Mouse (Mus musculus) liver, embryonic 13.5 days (tissue): ENCODE data around the gene Ccdc187. TPM values are rescaled to one million over a fixed set of nuclear protein-coding genes. Genes with fewer than 3 reads are reported as not detected.

Experiments used
- ATAC-seq: fragments of 200-750 bp; cut with Nextera tagmentation; 2 replicates; pipeline ENCODE4 v1.8.0; 2017; ENCODE audit warnings: low read depth, mild to moderate bottlenecking, moderate number of reproducible peaks, moderate library complexity
- DNase-seq: peaks from one replicate; pipeline ENCODE4 v3.0.0; 2022
- H3K27ac ChIP-seq: fragments of 300-500 bp; sonication (generic); 2 replicates; pipeline ENCODE4 v1.5.1; 2015; ENCODE audit warnings: moderate library complexity, mild to moderate bottlenecking, inconsistent platforms
- H3K27me3 ChIP-seq: fragments of 300-500 bp; sonication (generic); 2 replicates; pipeline ENCODE4 v1.6.1; 2015; ENCODE audit warnings: mild to moderate bottlenecking, inconsistent platforms
- H3K36me3 ChIP-seq: fragments of 300-500 bp; sonication (generic); 2 replicates; pipeline ENCODE4 v1.6.1; 2015; ENCODE audit warnings: mild to moderate bottlenecking, inconsistent platforms
- H3K4me1 ChIP-seq: fragments of 300-500 bp; sonication (generic); replicated peaks from 2 replicates; pipeline ENCODE4 v1.6.1; 2015; ENCODE audit warnings: inconsistent platforms
- H3K4me2 ChIP-seq: fragments of 300-500 bp; sonication (generic); 2 replicates; pipeline ENCODE4 v1.6.1; 2015; ENCODE audit warnings: inconsistent platforms, mild to moderate bottlenecking, moderate library complexity
- H3K4me3 ChIP-seq: fragments of 300-500 bp; sonication (generic); replicated peaks from 2 replicates; pipeline ENCODE4 v1.5.1; 2015; ENCODE audit warnings: mild to moderate bottlenecking, inconsistent platforms
- H3K9ac ChIP-seq: fragments of 300-500 bp; sonication (generic); 2 replicates; pipeline ENCODE4 v1.6.1; 2015; ENCODE audit warnings: mild to moderate bottlenecking, inconsistent platforms
- H3K9me3 ChIP-seq: fragments of 300-500 bp; sonication (generic); replicated peaks from 2 replicates; pipeline ENCODE4 v1.6.1; 2016; ENCODE audit warnings: inconsistent platforms
- WGBS: fragments of 180-500 bp; shearing (Covaris S2); methylation state at CpG from one replicate; pipeline ENCODE4 v1.1.7; 2015; ENCODE audit not compliant: insufficient replicate concordance; 5-methylcytosine and 5-hydroxymethylcytosine counted together
- polyA plus RNA-seq: library from polyadenylated mRNA; unstranded; fragments of >200 nt; fragmentation: Nextera tagmentation; extraction: Ambion mirVana; gene quantifications from 2 replicates; pipeline ENCODE4 v1.2.1, GENCODE M21; 2015

Gene Ccdc187
- polyA plus RNA-seq, 1 experiment from 2014 or later: 0.03 TPM

- Histone ChIP-seq H3K4me3 (no peak overlapping the region), H3K9ac (no peak overlapping the region), H3K9me3 (no peaks in the 10 kb centered on the region), H3K27ac (no peak overlapping the region), H3K27me3 (peaks cover 18% of the 10 kb centered on the region; the same call in 1 of the 2 replicates), H3K4me1 (0 out of 2 replicates have a peak, but pooled peaks cover 6% of the 10 kb centered on the region), H3K36me3 (no peaks in the 10 kb centered on the region), H3K4me2 (no peak overlapping the region)
- WGBS: 3% methylated on average over 3 of the region's 3 CpGs
- DNase-seq (peak; percentile 40), ATAC-seq (no peak)
Measured at GRCm38 (mm10) chr2:26300808-26301174, 6.4 kb upstream of the Ccdc187 start.

- H3K4me3 ChIP-seq: no peak overlapping the region
- H3K27me3 ChIP-seq: peaks cover 18% of the 10 kb centered on the region; the same call in 1 of the 2 replicates
- no peak overlapping the region for H3K4me2 ChIP-seq
- no peaks in the 10 kb centered on the region for H3K36me3 ChIP-seq
- H3K4me1 ChIP-seq: 0 out of 2 replicates have a peak, but pooled peaks cover 6% of the 10 kb centered on the region
- DNase-seq: no peak
- no peak overlapping the region for H3K27ac ChIP-seq
- ATAC-seq: no peak
- no peaks in the 10 kb centered on the region for H3K9me3 ChIP-seq
- WGBS: 32% methylated on average over 5 of the region's 5 CpGs
- no peak overlapping the region for H3K9ac ChIP-seq
Measured at GRCm38 (mm10) chr2:26300161-26300807, 5.9 kb upstream of the Ccdc187 start.

- H3K27ac ChIP-seq: no peak overlapping the region
- DNase-seq (no peak), ATAC-seq (no peak)
- H3K27me3 ChIP-seq: peaks cover 18% of the 10 kb centered on the region; the same call in 1 of the 2 replicates
- H3K4me2 ChIP-seq: no peak overlapping the region
- no peaks in the 10 kb centered on the region for H3K36me3 ChIP-seq
- no peak overlapping the region for H3K9ac ChIP-seq
- H3K4me3 ChIP-seq: no peak overlapping the region
- no peaks in the 10 kb centered on the region for H3K9me3 ChIP-seq
- WGBS: 52% methylated on average over 7 of the region's 7 CpGs
- H3K4me1 ChIP-seq: 0 out of 2 replicates have a peak, but pooled peaks cover 6% of the 10 kb centered on the region
Measured at GRCm38 (mm10) chr2:26299336-26299735, 5.0 kb upstream of the Ccdc187 start.

- 0 out of 2 replicates have a peak, but pooled peaks cover 6% of the 10 kb centered on the region for H3K4me1 ChIP-seq
- WGBS: 44% methylated on average over 4 of the region's 4 CpGs
- H3K27ac ChIP-seq: no peak overlapping the region
- H3K27me3 ChIP-seq: peaks cover 18% of the 10 kb centered on the region; the same call in 1 of the 2 replicates
- no peak for ATAC-seq
- H3K9me3 ChIP-seq: no peaks in the 10 kb centered on the region
- no peak overlapping the region for H3K4me3 ChIP-seq
- H3K36me3 ChIP-seq: no peaks in the 10 kb centered on the region
- DNase-seq: no peak
- no peak overlapping the region for H3K4me2 ChIP-seq
- no peak overlapping the region for H3K9ac ChIP-seq
Measured at GRCm38 (mm10) chr2:26298856-26299230, 4.5 kb upstream of the Ccdc187 start.

- Histone ChIP-seq H3K27me3 (peaks cover 21% of the 10 kb centered on the region; the same call in 1 of the 2 replicates), H3K27ac (no peak overlapping the region), H3K4me2 (no peak overlapping the region), H3K4me1 (0 out of 2 replicates have a peak, but pooled peaks cover 6% of the 10 kb centered on the region), H3K4me3 (no peak overlapping the region), H3K36me3 (no peaks in the 10 kb centered on the region), H3K9ac (no peak overlapping the region), H3K9me3 (no peaks in the 10 kb centered on the region)
- 6% methylated on average over 10 of the region's 10 CpGs for WGBS
- ATAC-seq (peak; percentile 68), DNase-seq (no peak)
Measured at GRCm38 (mm10) chr2:26298208-26298855, 4.0 kb upstream of the Ccdc187 start.

- no peak overlapping the region for H3K4me2 ChIP-seq
- peaks cover 23% of the 10 kb centered on the region; the same call in 1 of the 2 replicates for H3K27me3 ChIP-seq
- H3K36me3 ChIP-seq: no peaks in the 10 kb centered on the region
- DNase-seq (no peak), ATAC-seq (no peak)
- H3K4me3 ChIP-seq: no peak overlapping the region
- H3K27ac ChIP-seq: no peak overlapping the region
- H3K4me1 ChIP-seq: 0 out of 2 replicates have a peak, but pooled peaks cover 6% of the 10 kb centered on the region
- WGBS: 26% methylated on average over 6 of the region's 6 CpGs
- H3K9ac ChIP-seq: no peak overlapping the region
- no peaks in the 10 kb centered on the region for H3K9me3 ChIP-seq
Measured at GRCm38 (mm10) chr2:26296606-26297195, 2.3 kb upstream of the Ccdc187 start.

GRCm38 (mm10) chr2:26290133-26290532, 4.2 kb downstream of the Ccdc187 start:
- H3K36me3 ChIP-seq: no peaks in the 10 kb centered on the region
- H3K4me2 ChIP-seq: no peak overlapping the region
- no peak overlapping the region for H3K9ac ChIP-seq
- 0 out of 2 replicates have a peak, but pooled peaks cover 8% of the 10 kb centered on the region for H3K27me3 ChIP-seq
- no peak overlapping the region for H3K27ac ChIP-seq
- no peak for ATAC-seq
- WGBS: 72% methylated on average over 5 of the region's 5 CpGs
- no peak for DNase-seq
- H3K4me3 ChIP-seq: no peak overlapping the region
- H3K4me1 ChIP-seq: no peaks in the 10 kb centered on the region
- no peaks in the 10 kb centered on the region for H3K9me3 ChIP-seq

GRCm38 (mm10) chr2:26286391-26286790, 8.0 kb downstream of the Ccdc187 start:
- Histone ChIP-seq H3K36me3 (no peaks in the 10 kb centered on the region), H3K4me2 (no peak overlapping the region), H3K27me3 (0 out of 2 replicates have a peak, but pooled peaks cover 3% of the 10 kb centered on the region), H3K9me3 (no peaks in the 10 kb centered on the region), H3K27ac (no peak overlapping the region), H3K4me1 (no peaks in the 10 kb centered on the region), H3K9ac (no peak overlapping the region), H3K4me3 (no peak overlapping the region)
- no peak for ATAC-seq
- no peak for DNase-seq
- 63% methylated on average over 7 of the region's 7 CpGs for WGBS

GRCm38 (mm10) chr2:26285804-26286203, 8.6 kb downstream of the Ccdc187 start:
- H3K9me3 ChIP-seq: no peaks in the 10 kb centered on the region
- WGBS: 59% methylated on average over 7 of the region's 7 CpGs
- no peaks in the 10 kb centered on the region for H3K4me1 ChIP-seq
- ATAC-seq: no peak
- DNase-seq: no peak
- H3K4me3 ChIP-seq: no peak overlapping the region
- H3K36me3 ChIP-seq: no peaks in the 10 kb centered on the region
- no peak overlapping the region for H3K4me2 ChIP-seq
- no peak overlapping the region for H3K9ac ChIP-seq
- H3K27ac ChIP-seq: no peak overlapping the region
- H3K27me3 ChIP-seq: 0 out of 2 replicates have a peak, but pooled peaks cover 3% of the 10 kb centered on the region

- no peaks in the 10 kb centered on the region for H3K9me3 ChIP-seq
- DNase-seq (no peak), ATAC-seq (no peak)
- no peak overlapping the region for H3K4me2 ChIP-seq
- no peak overlapping the region for H3K27ac ChIP-seq
- H3K4me3 ChIP-seq: no peak overlapping the region
- no peaks in the 10 kb centered on the region for H3K4me1 ChIP-seq
- H3K9ac ChIP-seq: no peak overlapping the region
- H3K36me3 ChIP-seq: no peaks in the 10 kb centered on the region
- no peaks in the 10 kb centered on the region for H3K27me3 ChIP-seq
- WGBS: 61% methylated on average over 11 of the region's 11 CpGs
Measured at GRCm38 (mm10) chr2:26280594-26280993, 13.8 kb downstream of the Ccdc187 start.

GRCm38 (mm10) chr2:26279712-26280111, 14.6 kb downstream of the Ccdc187 start:
- ATAC-seq: no peak
- 65% methylated on average over 3 of the region's 3 CpGs for WGBS

More at GRCm38 (mm10) chr2:26279712-26280111, 14.6 kb downstream of the Ccdc187 start:
- Histone ChIP-seq H3K36me3 (no peaks in the 10 kb centered on the region), H3K9me3 (no peaks in the 10 kb centered on the region), H3K27ac (no peak overlapping the region), H3K27me3 (no peaks in the 10 kb centered on the region), H3K4me2 (no peak overlapping the region), H3K4me1 (no peaks in the 10 kb centered on the region), H3K9ac (no peak overlapping the region), H3K4me3 (no peak overlapping the region)
- DNase-seq: no peak
